Mouse (Mus musculus): ENCODE results near the gene Prss54. TPM values are rescaled to one million over a fixed set of nuclear protein-coding genes. Genes with fewer than 3 reads are reported as not detected.

Gene Prss54
- total RNA-seq, 1 experiment: not detected

- Histone ChIP-seq H3K9ac (ENCODE audit: insufficient read depth, low read depth, low read length, poor library complexity, severe bottlenecking) (no peak overlapping the region), H3K9me3 (ENCODE audit: control insufficient read depth, insufficient read depth, low read depth, low read length) (no peaks in the 10 kb centered on the region), H3K4me3 (ENCODE audit: insufficient read depth in 1 of 2, low read depth in 1 of 2, low read length in 2 of 2, poor library complexity in 1 of 2, severe bottlenecking in 1 of 2) (no peak overlapping the region), H3K36me3 (ENCODE audit: control insufficient read depth, insufficient read depth, low read length, poor library complexity, severe bottlenecking) (no peaks in the 10 kb centered on the region), H3K27ac (ENCODE audit: insufficient read depth, low read depth, low read length, poor library complexity, severe bottlenecking) (no peak overlapping the region), H3K4me1 (ENCODE audit: control insufficient read depth in 2 of 2, insufficient read depth in 2 of 2, low read length in 2 of 2, poor library complexity in 1 of 2) (no peaks in the 10 kb centered on the region)
- no peak for TF ChIP-seq ZNF384 (IDR thresholded peaks at IDR 0.05; ENCODE audit: low read depth, low read length)
- no peak for TF ChIP-seq MAFK (IDR thresholded peaks at IDR 0.05; ENCODE audit: insufficient read depth, low read depth, low read length)
- no peak for TF ChIP-seq HCFC1 (IDR thresholded peaks at IDR 0.05; ENCODE audit: borderline replicate concordance, insufficient read depth, low read length)
- no peak for TF ChIP-seq ZC3H11A (IDR thresholded peaks at IDR 0.05; ENCODE audit: borderline replicate concordance, low read depth, low read length)
- TF ChIP-seq CHD2 (IDR thresholded peaks at IDR 0.05; ENCODE audit: low read depth, low read length): no peak
- in situ Hi-C loops (cut with MboI; ENCODE audit: low sequenced_read_pairs in 2 of 2, unreplicated experiment in 2 of 2): no loop called here
- no peak for DNase-seq (ENCODE audit: low read depth, low spot score)
Observed at GRCm38 (mm10) chr8:95587339-95587738, 11.2 kb upstream of the Prss54 start.

DNA sequence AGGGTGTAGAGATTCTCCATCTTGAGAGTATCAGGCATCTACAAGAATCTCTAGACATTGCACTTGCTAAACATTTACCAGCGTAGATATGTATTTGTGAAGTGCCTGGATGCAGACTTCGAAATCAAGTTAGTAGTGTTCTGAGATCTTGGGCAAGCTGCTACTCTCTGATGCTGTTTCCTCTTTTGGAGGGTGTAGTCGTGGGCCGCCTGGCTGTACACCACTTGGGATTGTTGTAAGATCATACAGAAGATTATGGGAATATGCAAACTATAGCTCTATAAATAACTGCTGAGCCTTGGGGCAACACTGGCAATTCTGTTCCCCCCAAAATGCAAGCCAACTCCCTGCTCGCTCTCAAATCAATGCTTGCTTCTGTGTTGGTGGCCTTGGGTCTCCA, 3.0 kb downstream of the Prss54 start:
- DNase-seq (ENCODE audit: low read depth, low spot score): no peak
- Histone ChIP-seq H3K4me3 (ENCODE audit: insufficient read depth in 1 of 2, low read depth in 1 of 2, low read length in 2 of 2, poor library complexity in 1 of 2, severe bottlenecking in 1 of 2) (no peak overlapping the region), H3K27ac (ENCODE audit: insufficient read depth, low read depth, low read length, poor library complexity, severe bottlenecking) (no peak overlapping the region), H3K36me3 (ENCODE audit: control insufficient read depth, insufficient read depth, low read length, poor library complexity, severe bottlenecking) (no peaks in the 10 kb centered on the region), H3K4me1 (ENCODE audit: control insufficient read depth in 2 of 2, insufficient read depth in 2 of 2, low read length in 2 of 2, poor library complexity in 1 of 2) (no peaks in the 10 kb centered on the region), H3K9ac (ENCODE audit: insufficient read depth, low read depth, low read length, poor library complexity, severe bottlenecking) (no peak overlapping the region), H3K9me3 (ENCODE audit: control insufficient read depth, insufficient read depth, low read depth, low read length) (no peaks in the 10 kb centered on the region)
- TF ChIP-seq HCFC1 (IDR thresholded peaks at IDR 0.05; ENCODE audit: borderline replicate concordance, insufficient read depth, low read length) (no peak), ZNF384 (IDR thresholded peaks at IDR 0.05; ENCODE audit: low read depth, low read length) (no peak)
- in situ Hi-C loops (cut with MboI; ENCODE audit: low sequenced_read_pairs in 2 of 2, unreplicated experiment in 2 of 2): no loop called here

- Histone ChIP-seq H3K36me3 (ENCODE audit: control insufficient read depth, insufficient read depth, low read length, poor library complexity, severe bottlenecking) (no peaks in the 10 kb centered on the region), H3K9me3 (ENCODE audit: control insufficient read depth, insufficient read depth, low read depth, low read length) (no peaks in the 10 kb centered on the region), H3K4me1 (ENCODE audit: control insufficient read depth in 2 of 2, insufficient read depth in 2 of 2, low read length in 2 of 2, poor library complexity in 1 of 2) (no peaks in the 10 kb centered on the region), H3K27ac (ENCODE audit: insufficient read depth, low read depth, low read length, poor library complexity, severe bottlenecking) (no peak overlapping the region), H3K4me3 (ENCODE audit: insufficient read depth in 1 of 2, low read depth in 1 of 2, low read length in 2 of 2, poor library complexity in 1 of 2, severe bottlenecking in 1 of 2) (no peak overlapping the region), H3K9ac (ENCODE audit: insufficient read depth, low read depth, low read length, poor library complexity, severe bottlenecking) (no peak overlapping the region)
- in situ Hi-C loops (cut with MboI; ENCODE audit: low sequenced_read_pairs in 2 of 2, unreplicated experiment in 2 of 2): no loop called here
- DNase-seq (ENCODE audit: low read depth, low spot score): no peak
- TF ChIP-seq CHD2 (IDR thresholded peaks at IDR 0.05; ENCODE audit: low read depth, low read length) (no peak), MAFK (IDR thresholded peaks at IDR 0.05; ENCODE audit: insufficient read depth, low read depth, low read length) (no peak)
Observed at GRCm38 (mm10) chr8:95566809-95567208, 9.3 kb downstream of the Prss54 start.

DNA sequence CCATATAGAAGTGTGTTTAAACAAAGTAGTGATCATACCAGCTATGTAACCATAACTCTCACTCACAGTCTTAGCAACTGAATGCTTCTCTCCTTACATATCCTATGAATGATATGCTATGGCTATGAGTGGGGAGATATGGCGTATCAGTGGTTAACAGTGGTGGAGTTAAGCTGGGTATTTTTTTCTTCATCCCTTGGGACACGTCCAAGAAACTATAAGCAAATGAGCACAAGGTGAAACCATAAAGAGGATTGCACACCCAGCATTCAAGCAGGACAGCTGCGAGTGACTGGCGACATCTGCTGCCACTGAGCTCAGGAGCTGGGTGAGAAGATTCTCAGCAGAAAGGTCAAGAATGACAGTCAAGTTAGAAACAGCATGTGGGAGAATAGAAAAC, 9.9 kb downstream of the Prss54 start:
- Histone ChIP-seq H3K27ac (ENCODE audit: insufficient read depth, low read depth, low read length, poor library complexity, severe bottlenecking) (no peak overlapping the region), H3K4me3 (ENCODE audit: insufficient read depth in 1 of 2, low read depth in 1 of 2, low read length in 2 of 2, poor library complexity in 1 of 2, severe bottlenecking in 1 of 2) (no peak overlapping the region), H3K9ac (ENCODE audit: insufficient read depth, low read depth, low read length, poor library complexity, severe bottlenecking) (no peak overlapping the region), H3K4me1 (ENCODE audit: control insufficient read depth in 2 of 2, insufficient read depth in 2 of 2, low read length in 2 of 2, poor library complexity in 1 of 2) (no peaks in the 10 kb centered on the region), H3K36me3 (ENCODE audit: control insufficient read depth, insufficient read depth, low read length, poor library complexity, severe bottlenecking) (no peaks in the 10 kb centered on the region), H3K9me3 (ENCODE audit: control insufficient read depth, insufficient read depth, low read depth, low read length) (no peaks in the 10 kb centered on the region)
- TF ChIP-seq HCFC1 (IDR thresholded peaks at IDR 0.05; ENCODE audit: borderline replicate concordance, insufficient read depth, low read length): no peak
- no peak for TF ChIP-seq MAFK (IDR thresholded peaks at IDR 0.05; ENCODE audit: insufficient read depth, low read depth, low read length)
- no peak for TF ChIP-seq ZNF384 (IDR thresholded peaks at IDR 0.05; ENCODE audit: low read depth, low read length)
- TF ChIP-seq ZC3H11A (IDR thresholded peaks at IDR 0.05; ENCODE audit: borderline replicate concordance, low read depth, low read length): no peak
- TF ChIP-seq CHD2 (IDR thresholded peaks at IDR 0.05; ENCODE audit: low read depth, low read length): no peak
- DNase-seq (ENCODE audit: low read depth, low spot score): no peak
- in situ Hi-C loops (cut with MboI; ENCODE audit: low sequenced_read_pairs in 2 of 2, unreplicated experiment in 2 of 2): no loop called here

GRCm38 (mm10) chr8:95555963-95556362, 20.2 kb downstream of the Prss54 start:
- Histone ChIP-seq H3K9ac (ENCODE audit: insufficient read depth, low read depth, low read length, poor library complexity, severe bottlenecking) (no peak overlapping the region), H3K4me3 (ENCODE audit: insufficient read depth in 1 of 2, low read depth in 1 of 2, low read length in 2 of 2, poor library complexity in 1 of 2, severe bottlenecking in 1 of 2) (no peak overlapping the region), H3K4me1 (ENCODE audit: control insufficient read depth in 2 of 2, insufficient read depth in 2 of 2, low read length in 2 of 2, poor library complexity in 1 of 2) (no peaks in the 10 kb centered on the region), H3K9me3 (ENCODE audit: control insufficient read depth, insufficient read depth, low read depth, low read length) (no peaks in the 10 kb centered on the region), H3K36me3 (ENCODE audit: control insufficient read depth, insufficient read depth, low read length, poor library complexity, severe bottlenecking) (no peaks in the 10 kb centered on the region), H3K27ac (ENCODE audit: insufficient read depth, low read depth, low read length, poor library complexity, severe bottlenecking) (no peak overlapping the region)
- TF ChIP-seq ZNF384 (IDR thresholded peaks at IDR 0.05; ENCODE audit: low read depth, low read length) (no peak), ZC3H11A (IDR thresholded peaks at IDR 0.05; ENCODE audit: borderline replicate concordance, low read depth, low read length) (no peak), MAFK (IDR thresholded peaks at IDR 0.05; ENCODE audit: insufficient read depth, low read depth, low read length) (no peak), HCFC1 (IDR thresholded peaks at IDR 0.05; ENCODE audit: borderline replicate concordance, insufficient read depth, low read length) (no peak), CHD2 (IDR thresholded peaks at IDR 0.05; ENCODE audit: low read depth, low read length) (no peak)
- in situ Hi-C loops (cut with MboI; ENCODE audit: low sequenced_read_pairs in 2 of 2, unreplicated experiment in 2 of 2): no loop called here
- no peak for DNase-seq (ENCODE audit: low read depth, low spot score)
